Mouse (Mus musculus) brain, embryonic 14.5 days (tissue): ENCODE data around the gene Epsti1.

ENCODE experiments used
- CTCF ChIP-seq: fragments of 200-500 bp; IDR thresholded peaks from 2 replicates; pipeline ENCODE4 v1.5.1; 2012; ENCODE audit warnings: inconsistent platforms, mild to moderate bottlenecking, moderate library complexity, borderline replicate concordance; ENCODE audit not compliant: insufficient read depth, insufficient read length; ENCODE audit errors: extremely low read depth
- POLR2A ChIP-seq: fragments of 200-500 bp; IDR thresholded peaks from 2 replicates; pipeline ENCODE4 v1.6.1; 2012; ENCODE audit warnings: mild to moderate bottlenecking, inconsistent platforms, borderline replicate concordance; ENCODE audit not compliant: poor library complexity, insufficient read depth, insufficient read length, severe bottlenecking; ENCODE audit errors: extremely low read depth

- TF ChIP-seq CTCF (no peak), POLR2A (no peak)
Measured at GRCm38 (mm10) chr14:77975702-77976101, 71.7 kb downstream of the Epsti1 start.
